Mouse (Mus musculus): ENCODE measurements around the gene Lrfn1.

- no peak for TF ChIP-seq CTCF (IDR thresholded peaks at IDR 0.05; ENCODE audit: low read depth)
- no peak for TF ChIP-seq EP300 (IDR thresholded peaks at IDR 0.05; ENCODE audit: low read depth)
These were observed 3.6 kb upstream of the Lrfn1 start for GRCm38 (mm10) chr7:28447865-28448820.
